Mouse (Mus musculus) hindbrain, embryonic 10.5 days (tissue): Measurements from ENCODE around the gene Imp3. TPM values are rescaled to one million over a fixed set of nuclear protein-coding genes. Genes with fewer than 3 reads are reported as not detected.

ENCODE experiments used
- DNase-seq: peaks from one replicate; pipeline ENCODE4 v3.0.0-alpha.2; 2017; ENCODE audit warnings: low spot score
- H3K27ac ChIP-seq: fragments of 300-500 bp; sonication (generic); 2 replicates; pipeline ENCODE4 v1.5.1; 2016; ENCODE audit warnings: mild to moderate bottlenecking, moderate library complexity
- H3K27me3 ChIP-seq: fragments of 300-500 bp; sonication (generic); 2 replicates; pipeline ENCODE4 v1.6.1; 2016; ENCODE audit warnings: mild to moderate bottlenecking; ENCODE audit not compliant: poor library complexity, insufficient read depth, severe bottlenecking
- H3K36me3 ChIP-seq: fragments of 300-500 bp; sonication (generic); 2 replicates; pipeline ENCODE4 v1.6.1; 2016; ENCODE audit warnings: mild to moderate bottlenecking, moderate library complexity
- H3K4me1 ChIP-seq: fragments of 300-500 bp; sonication (generic); replicated peaks from 2 replicates; pipeline ENCODE4 v1.6.1; 2016; ENCODE audit warnings: mild to moderate bottlenecking
- H3K4me3 ChIP-seq: fragments of 300-500 bp; sonication (generic); 2 replicates; pipeline ENCODE4 v1.5.1; 2016; ENCODE audit warnings: mild to moderate bottlenecking, moderate library complexity
- H3K9me3 ChIP-seq: fragments of 300-500 bp; sonication (generic); 2 replicates; pipeline ENCODE4 v1.6.1; 2016; ENCODE audit warnings: mild to moderate bottlenecking, moderate library complexity
- WGBS: fragments of 180-500 bp; shearing (Covaris S2); methylation state at CpG from one replicate; pipeline ENCODE4 v1.1.7; 2016; 5-methylcytosine and 5-hydroxymethylcytosine counted together
- polyA plus RNA-seq: library from polyadenylated mRNA; unstranded; fragments of >200 nt; fragmentation: Nextera tagmentation; extraction: Ambion mirVana; gene quantifications from 2 replicates; pipeline ENCODE4 v1.2.1, GENCODE M21; 2016

Imp3 gene
- polyA plus RNA-seq = 66.8 and 67.9 TPM in 2 replicates

DNA sequence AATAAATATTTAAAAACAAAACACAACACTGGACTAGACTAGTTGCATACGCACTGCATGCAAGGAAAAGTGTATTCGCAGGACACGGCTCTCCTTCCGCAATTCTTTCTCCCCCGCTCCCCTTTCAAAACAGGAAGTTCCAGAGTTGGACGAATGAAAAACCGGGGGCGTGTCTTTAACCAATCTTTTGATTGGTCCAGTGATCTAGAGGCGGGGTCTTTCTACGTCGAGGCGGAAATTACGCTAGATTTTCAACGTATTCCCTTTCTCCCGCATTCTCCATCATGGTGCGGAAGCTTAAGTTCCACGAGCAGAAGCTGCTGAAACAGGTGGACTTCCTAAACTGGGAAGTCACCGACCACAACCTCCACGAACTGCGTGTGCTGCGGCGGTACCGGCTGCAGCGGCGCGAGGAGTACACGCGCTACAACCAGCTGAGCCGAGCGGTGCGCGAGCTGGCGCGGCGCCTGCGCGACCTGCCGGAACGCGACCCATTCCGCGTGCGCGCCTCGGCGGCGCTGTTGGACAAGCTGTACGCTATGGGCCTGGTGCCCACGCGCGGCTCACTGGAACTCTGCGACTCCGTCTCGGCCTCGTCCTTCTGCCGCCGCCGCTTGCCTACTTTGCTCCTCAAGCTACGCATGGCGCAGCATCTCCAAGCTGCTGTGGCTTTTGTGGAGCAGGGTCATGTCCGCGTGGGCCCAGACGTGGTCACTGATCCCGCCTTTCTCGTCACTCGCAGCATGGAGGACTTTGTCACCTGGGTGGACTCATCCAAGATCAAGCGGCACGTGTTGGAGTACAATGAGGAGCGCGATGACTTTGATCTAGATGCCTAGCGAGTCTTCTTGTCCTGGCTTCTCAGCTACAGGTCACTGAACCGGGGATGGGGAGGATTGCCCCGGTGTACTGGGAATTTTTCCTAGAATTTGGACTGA is at the start of gene Imp3:
Gene Imp3, plus strand, starts transcription at position 253 of the 938 bp plus-strand sequence.
- peaks cover 16% of the 10 kb centered on the region for H3K4me1 ChIP-seq
- no peaks in the 10 kb centered on the region for H3K27me3 ChIP-seq
- peaks cover 3% of the 10 kb centered on the region; the same call in 1 of the 2 replicates for H3K36me3 ChIP-seq
- peak; percentile 87 for DNase-seq
- peak within 1 kb of the TSS; percentile 84 for H3K4me3 ChIP-seq
- no peaks in the 10 kb centered on the region for H3K9me3 ChIP-seq
- WGBS = under 1% methylated on average over 73 of the region's 73 CpGs
- H3K27ac ChIP-seq = peak within 1 kb of the TSS; percentile 89

DNA sequence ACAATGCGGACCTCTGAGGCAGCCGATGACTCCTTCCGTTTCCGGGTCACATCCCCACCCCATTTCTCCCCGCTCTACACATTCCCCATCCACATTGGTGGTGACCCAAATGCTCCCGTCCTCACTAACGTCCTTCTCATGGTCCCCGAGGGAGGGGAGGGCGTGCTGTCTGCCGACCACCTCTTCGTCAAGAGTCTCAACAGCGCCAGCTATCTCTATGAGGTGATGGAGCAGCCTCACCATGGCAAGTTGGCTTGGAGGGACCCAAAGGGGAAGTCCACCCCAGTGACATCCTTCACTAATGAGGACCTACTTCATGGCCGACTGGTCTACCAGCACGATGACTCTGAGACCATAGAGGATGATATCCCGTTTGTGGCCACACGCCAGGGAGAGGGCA is 49.7 kb upstream of the Imp3 start:
- Histone ChIP-seq H3K27ac (no peak overlapping the region), H3K9me3 (no peaks in the 10 kb centered on the region), H3K4me3 (no peak overlapping the region), H3K27me3 (peaks cover 23% of the 10 kb centered on the region), H3K36me3 (no peaks in the 10 kb centered on the region), H3K4me1 (peaks cover 27% of the 10 kb centered on the region)
- 95% methylated on average over 16 of the region's 16 CpGs for WGBS
- DNase-seq = no peak

DNA sequence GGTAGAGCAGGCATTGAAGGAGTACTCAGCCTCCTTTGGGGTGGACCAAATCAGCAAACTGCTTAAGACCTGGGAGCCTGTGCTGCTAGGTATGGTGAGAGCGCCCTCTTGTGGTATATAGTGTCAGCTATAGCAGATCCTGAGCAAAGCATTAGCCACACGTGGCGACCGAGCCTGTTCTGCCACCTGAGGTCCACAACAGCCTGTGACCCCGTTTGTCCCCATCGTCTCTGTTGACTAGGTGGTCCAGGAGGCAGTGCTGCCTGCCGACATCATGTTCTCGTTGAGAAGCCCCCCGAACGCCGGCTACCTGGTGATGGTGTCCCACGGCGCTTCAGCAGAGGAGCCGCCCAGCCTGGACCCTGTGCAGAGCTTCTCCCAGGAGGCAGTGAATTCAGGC is 47.5 kb upstream of the Imp3 start:
- 6% methylated on average over 14 of the region's 14 CpGs for WGBS
- H3K4me3 ChIP-seq = peak overlapping the region; percentile 45
- 0 out of 2 replicates have a peak overlapping the region, but pooled peaks have one; percentile 35 for H3K27ac ChIP-seq

DNA sequence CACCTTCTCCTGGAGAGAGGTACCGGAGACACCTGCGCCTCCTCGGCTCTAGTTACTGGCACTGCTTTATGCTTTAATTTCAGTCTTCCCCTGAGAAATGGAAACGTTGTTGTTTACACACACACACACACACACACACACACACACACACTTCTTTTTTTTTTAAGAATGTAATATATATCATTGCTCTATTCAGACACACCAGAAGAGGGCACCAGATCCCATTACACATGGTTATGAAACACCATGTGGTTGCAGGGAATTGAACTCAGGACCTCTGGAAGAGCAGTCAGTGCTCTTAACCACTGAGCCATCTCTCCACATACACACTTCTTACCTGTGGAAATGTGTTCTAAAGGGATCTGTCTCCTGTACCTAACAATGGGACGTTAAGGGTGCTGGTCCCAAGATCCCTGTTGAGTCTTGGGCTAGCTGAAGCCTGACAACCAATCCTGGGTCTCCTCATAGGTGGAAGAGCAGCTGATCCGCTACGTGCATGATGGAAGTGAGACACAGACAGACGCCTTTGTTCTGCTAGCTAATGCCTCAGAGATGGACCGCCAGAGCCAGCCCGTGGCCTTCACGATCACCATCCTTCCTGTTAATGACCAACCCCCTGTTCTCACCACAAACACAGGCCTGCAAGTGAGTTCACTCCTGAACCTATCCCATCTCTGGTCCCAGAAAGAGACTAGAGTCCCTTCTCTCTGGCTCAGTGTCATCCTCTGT is 46.6 kb upstream of the Imp3 start:
- Histone ChIP-seq H3K4me3 (peak overlapping the region; percentile 45; the same call in 1 of the 2 replicates), H3K4me1 (peaks cover 30% of the 10 kb centered on the region), H3K36me3 (no peaks in the 10 kb centered on the region), H3K27me3 (peaks cover 28% of the 10 kb centered on the region), H3K27ac (no peak overlapping the region), H3K9me3 (no peaks in the 10 kb centered on the region)
- WGBS = 74% methylated on average over 11 of the region's 11 CpGs
- DNase-seq = no peak

More for the DNA sequence above, 47.5 kb upstream of the Imp3 start:
- H3K27me3 ChIP-seq = peaks cover 28% of the 10 kb centered on the region
- H3K4me1 ChIP-seq = peaks cover 35% of the 10 kb centered on the region
- no peaks in the 10 kb centered on the region for H3K9me3 ChIP-seq
- no peaks in the 10 kb centered on the region for H3K36me3 ChIP-seq
- peak; percentile 74 for DNase-seq

DNA sequence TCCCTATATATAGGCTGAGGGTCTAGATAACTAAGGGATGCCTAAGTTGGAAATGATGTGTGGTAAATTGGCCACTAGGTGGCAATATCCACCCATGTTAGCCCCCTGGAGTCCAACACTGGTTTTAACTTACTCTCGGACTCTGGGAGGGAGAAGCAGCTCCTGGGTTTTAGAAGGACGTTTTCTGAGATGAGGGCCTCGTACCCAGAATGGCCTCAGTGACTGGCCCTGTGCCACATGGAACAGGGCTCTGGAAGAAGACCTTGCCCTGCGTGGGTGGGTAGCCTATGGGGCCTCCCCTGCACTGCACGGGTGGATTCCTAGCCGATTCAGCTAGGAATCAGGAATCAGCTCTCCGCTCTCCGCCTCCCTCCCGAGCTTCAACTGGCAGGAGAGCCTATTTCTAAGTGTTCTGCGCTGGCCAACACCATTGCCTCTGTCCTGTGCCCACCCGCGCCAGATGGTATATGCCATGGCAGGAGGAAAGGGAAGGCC is 45.7 kb upstream of the Imp3 start:
- H3K27ac ChIP-seq = peak overlapping the region; percentile 54
- H3K9me3 ChIP-seq = no peaks in the 10 kb centered on the region
- WGBS = 32% methylated on average over 12 of the region's 12 CpGs
- peak overlapping the region; percentile 30 for H3K4me3 ChIP-seq
- peak; percentile 75 for DNase-seq
- no peaks in the 10 kb centered on the region for H3K36me3 ChIP-seq
- peaks cover 30% of the 10 kb centered on the region for H3K4me1 ChIP-seq
- peaks cover 28% of the 10 kb centered on the region for H3K27me3 ChIP-seq

DNA sequence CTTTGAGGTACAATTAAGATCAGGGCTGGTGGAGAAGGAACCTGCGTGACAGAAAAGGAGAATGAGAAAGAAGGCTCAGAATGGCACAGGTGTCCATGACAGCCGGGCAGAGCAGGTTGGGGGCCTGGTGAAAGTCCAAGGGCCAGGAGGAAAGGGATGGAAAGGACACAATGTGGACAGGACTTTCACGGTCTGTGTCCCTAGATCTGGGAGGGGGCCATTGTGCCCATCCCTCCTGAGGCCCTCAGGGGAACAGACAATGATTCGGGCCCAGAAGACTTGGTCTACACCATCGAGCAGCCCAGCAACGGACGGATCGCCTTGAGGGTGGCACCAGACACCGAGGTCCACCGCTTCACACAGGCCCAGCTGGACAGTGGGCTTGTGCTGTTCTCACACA is 45.2 kb upstream of the Imp3 start:
- 80% methylated on average over 10 of the region's 10 CpGs for WGBS
- no peak overlapping the region for H3K27ac ChIP-seq
- DNase-seq = no peak
- H3K27me3 ChIP-seq = peaks cover 28% of the 10 kb centered on the region
- peaks cover 32% of the 10 kb centered on the region for H3K4me1 ChIP-seq
- no peak overlapping the region for H3K4me3 ChIP-seq
- H3K36me3 ChIP-seq = no peaks in the 10 kb centered on the region
- no peaks in the 10 kb centered on the region for H3K9me3 ChIP-seq

DNA sequence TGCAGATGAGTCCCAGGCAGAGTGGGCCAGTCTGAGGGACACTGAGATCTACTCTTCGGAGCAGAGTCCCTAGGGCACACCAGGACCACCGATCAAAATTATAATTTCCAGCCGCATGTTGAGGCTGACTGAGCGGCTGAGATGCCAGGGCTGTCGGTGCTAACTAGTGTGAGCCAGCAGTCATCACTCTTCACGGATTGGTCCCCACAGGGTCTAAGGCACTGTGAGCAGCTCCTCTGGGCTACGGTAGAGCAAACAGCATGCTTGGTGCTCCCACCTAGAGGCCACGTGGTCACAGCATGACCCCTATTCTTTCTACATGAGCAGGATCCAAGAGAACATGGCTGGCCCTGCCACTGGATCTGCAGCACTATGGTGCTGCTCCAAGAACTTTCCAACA is 44.0 kb upstream of the Imp3 start:
- peak overlapping the region; percentile 71 for H3K27ac ChIP-seq
- no peaks in the 10 kb centered on the region for H3K9me3 ChIP-seq
- H3K4me3 ChIP-seq = no peak overlapping the region
- H3K27me3 ChIP-seq = peaks cover 28% of the 10 kb centered on the region
- H3K36me3 ChIP-seq = no peaks in the 10 kb centered on the region
- 69% methylated on average over 8 of the region's 8 CpGs for WGBS
- H3K4me1 ChIP-seq = peaks cover 34% of the 10 kb centered on the region
- no peak for DNase-seq

DNA sequence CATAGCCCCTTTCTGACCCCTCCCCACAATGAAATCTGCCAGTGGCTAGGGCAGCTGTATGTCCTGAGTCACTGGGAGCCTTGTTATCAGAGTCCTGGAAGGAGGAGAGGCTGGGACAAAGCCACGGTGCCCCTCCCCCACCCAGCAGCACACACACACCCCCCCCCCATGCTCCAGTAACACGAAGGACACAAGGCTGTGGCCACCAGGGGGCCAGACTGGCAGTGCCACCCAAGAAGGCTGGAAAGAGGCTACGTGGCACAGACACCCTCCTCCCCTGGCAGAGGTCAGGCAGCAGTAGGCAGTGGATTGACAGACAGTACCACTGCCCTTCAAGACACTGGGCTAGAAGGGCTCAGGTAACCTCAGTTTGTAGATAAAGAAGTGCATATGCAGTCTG is 43.3 kb upstream of the Imp3 start:
- DNase-seq = peak; percentile 17

DNA sequence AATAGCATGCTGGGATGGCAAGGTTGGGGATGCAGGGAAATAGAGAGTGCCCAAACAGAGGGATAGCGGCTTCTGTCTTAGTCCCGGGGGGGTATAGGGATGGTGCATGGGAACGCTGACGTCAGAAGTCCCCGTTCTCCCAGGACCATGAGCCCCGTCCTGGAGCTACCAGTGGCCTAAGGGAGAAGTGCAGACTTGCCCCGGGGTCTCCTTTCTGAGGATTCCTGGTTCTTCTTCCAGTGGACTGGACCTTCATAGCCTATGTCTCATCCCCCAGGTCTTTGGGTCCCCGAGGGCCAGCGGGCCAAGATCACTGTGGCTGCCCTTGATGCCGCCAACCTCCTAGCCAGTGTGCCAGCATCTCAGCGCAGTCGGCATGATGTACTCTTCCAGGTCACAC is 40.5 kb upstream of the Imp3 start:
- 92% methylated on average over 12 of the region's 12 CpGs for WGBS
- no peak overlapping the region for H3K27ac ChIP-seq

More for the DNA sequence above, 43.3 kb upstream of the Imp3 start:
- Histone ChIP-seq H3K4me3 (no peak overlapping the region), H3K4me1 (peaks cover 38% of the 10 kb centered on the region), H3K27me3 (peaks cover 28% of the 10 kb centered on the region), H3K36me3 (no peaks in the 10 kb centered on the region), H3K27ac (peak overlapping the region; percentile 71), H3K9me3 (no peaks in the 10 kb centered on the region)
- WGBS = 15% methylated on average over 3 of the region's 3 CpGs

DNA sequence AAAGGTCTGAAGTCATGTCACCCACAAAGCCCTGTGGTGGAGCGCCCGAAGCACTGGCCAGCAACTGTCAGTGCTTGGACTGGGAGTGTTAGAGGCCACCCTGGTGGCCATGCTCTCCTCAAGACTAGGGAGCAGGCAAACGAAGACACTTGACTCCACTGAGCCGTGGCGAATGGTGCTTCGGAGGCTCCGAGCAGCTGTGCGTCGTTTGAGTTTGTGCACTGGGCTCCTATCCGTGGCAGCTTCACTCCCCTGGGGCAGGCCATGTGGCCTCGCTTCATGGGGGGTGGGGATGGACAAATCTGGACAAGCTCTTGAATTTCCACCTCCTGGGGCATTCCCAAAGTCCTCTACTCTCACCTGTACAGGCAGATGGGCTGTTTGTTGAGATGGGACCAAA is 37.9 kb upstream of the Imp3 start:
- H3K9me3 ChIP-seq = no peaks in the 10 kb centered on the region
- 68% methylated on average over 11 of the region's 11 CpGs for WGBS
- no peak overlapping the region for H3K27ac ChIP-seq

More for the DNA sequence above, 40.5 kb upstream of the Imp3 start:
- Histone ChIP-seq H3K9me3 (no peaks in the 10 kb centered on the region), H3K36me3 (no peaks in the 10 kb centered on the region), H3K27me3 (peaks cover 13% of the 10 kb centered on the region), H3K4me1 (peaks cover 47% of the 10 kb centered on the region), H3K4me3 (no peak overlapping the region)
- DNase-seq = no peak

DNA sequence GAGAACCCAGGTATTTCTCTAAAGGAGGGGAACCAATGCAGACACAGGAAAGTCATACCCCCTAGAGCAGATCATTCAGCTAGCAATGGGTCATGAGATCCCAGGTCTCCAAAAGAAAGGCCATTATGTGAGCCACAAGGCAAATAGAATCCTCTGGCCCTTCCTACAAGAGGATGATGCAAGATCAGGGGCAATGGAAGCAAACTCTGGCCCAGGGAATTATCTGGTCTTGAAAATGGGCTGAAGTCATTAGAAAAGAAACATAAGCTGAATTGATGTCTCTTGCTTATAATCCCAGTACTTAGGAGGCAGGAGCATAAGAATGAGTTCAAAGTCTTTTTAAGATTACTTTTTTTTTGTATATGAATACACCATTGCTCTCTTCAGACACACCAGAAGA is 37.2 kb upstream of the Imp3 start:
- no peaks in the 10 kb centered on the region for H3K27me3 ChIP-seq
- no peak overlapping the region for H3K4me3 ChIP-seq
- DNase-seq = no peak
- H3K9me3 ChIP-seq = no peaks in the 10 kb centered on the region
- H3K36me3 ChIP-seq = no peaks in the 10 kb centered on the region
- no peak overlapping the region for H3K27ac ChIP-seq
- H3K4me1 ChIP-seq = peaks cover 27% of the 10 kb centered on the region

More for the DNA sequence above, 37.9 kb upstream of the Imp3 start:
- H3K27me3 ChIP-seq = no peaks in the 10 kb centered on the region
- H3K4me3 ChIP-seq = no peak overlapping the region
- no peaks in the 10 kb centered on the region for H3K36me3 ChIP-seq
- DNase-seq = no peak
- peaks cover 27% of the 10 kb centered on the region for H3K4me1 ChIP-seq

DNA sequence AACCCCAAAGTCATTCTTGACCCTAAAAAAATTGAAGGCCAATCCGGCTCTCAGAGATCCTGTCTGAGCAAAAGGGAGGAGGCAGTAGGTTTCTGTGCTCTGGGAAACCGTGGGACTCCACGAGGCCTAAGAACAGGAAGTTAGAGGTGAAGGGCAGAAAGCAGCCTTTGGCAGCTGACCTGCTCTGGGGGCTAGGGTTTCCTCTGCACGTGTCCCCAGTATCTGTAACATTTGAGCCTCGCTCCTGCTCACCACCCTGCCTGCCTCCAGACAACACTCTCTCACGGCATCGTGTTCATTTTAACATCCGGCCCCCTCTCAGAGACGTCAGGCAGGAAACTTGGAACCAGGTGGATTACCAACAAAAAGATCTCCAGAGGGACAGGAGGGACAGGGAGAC is 36.7 kb upstream of the Imp3 start:
- Histone ChIP-seq H3K4me1 (peaks cover 27% of the 10 kb centered on the region), H3K27me3 (no peaks in the 10 kb centered on the region), H3K27ac (peak overlapping the region; percentile 8; the same call in 1 of the 2 replicates), H3K4me3 (no peak overlapping the region), H3K36me3 (no peaks in the 10 kb centered on the region), H3K9me3 (no peaks in the 10 kb centered on the region)
- WGBS = 60% methylated on average over 9 of the region's 9 CpGs
- peak; percentile 12 for DNase-seq
